Mouse (Mus musculus): ENCODE results near the gene Tshr. TPM values are rescaled to one million over a fixed set of nuclear protein-coding genes. Genes with fewer than 3 reads are reported as not detected.
"Not testable (repeated sequence)": the region's sequence is repeated elsewhere in the genome, so short reads cannot be mapped to it uniquely, and the experiment has no call there.

The Tshr gene
- total RNA-seq, 2 experiments from 2014 or later = 0.96 to 2.2 TPM

GRCm38 (mm10) chr12:91495497-91496225 is 111.3 kb downstream of the Tshr start:
- ATAC-seq (replicated peaks; ENCODE audit: low FRiP score, poor library complexity, severe bottlenecking) = no peak

DNA sequence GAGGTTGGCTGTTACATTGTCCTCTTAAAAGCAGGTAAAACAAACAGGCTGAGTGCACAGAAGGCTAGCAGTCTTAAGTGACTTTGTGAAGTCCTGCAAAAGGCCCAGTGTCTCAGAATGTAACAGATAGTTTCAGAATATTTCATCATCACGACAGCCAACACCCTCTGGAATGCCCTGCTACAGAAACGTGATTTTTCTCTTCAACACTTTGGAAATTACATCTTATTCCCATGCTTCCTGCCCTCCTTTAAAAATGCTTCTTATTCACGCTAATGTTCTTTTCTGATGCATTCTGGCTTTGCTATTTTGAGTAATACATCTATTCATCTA is 111.8 kb downstream of the Tshr start:
- no peak for ATAC-seq (replicated peaks; ENCODE audit: low FRiP score, poor library complexity, severe bottlenecking)

DNA sequence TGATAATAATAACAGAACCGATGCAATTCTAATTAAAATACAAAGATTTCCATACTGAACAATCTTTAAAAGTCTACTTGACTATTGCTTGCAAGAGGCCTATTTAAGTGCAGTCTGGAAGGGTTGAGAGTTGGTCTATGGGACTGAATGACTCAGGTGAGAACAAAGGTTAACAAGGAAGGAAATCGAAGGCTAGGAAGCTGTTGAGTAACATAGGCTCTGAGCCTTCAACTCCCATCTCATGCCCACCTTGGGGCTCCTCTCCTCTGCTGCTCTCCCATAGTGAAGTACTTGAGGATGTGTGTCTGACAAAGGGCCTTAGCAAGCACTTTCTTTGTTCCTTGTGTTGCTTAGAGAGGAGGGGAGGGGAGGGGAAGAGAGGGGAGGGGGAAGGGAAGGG is 116.1 kb downstream of the Tshr start:
- ATAC-seq (replicated peaks; ENCODE audit: low FRiP score, poor library complexity, severe bottlenecking) = no peak

- ATAC-seq (replicated peaks; ENCODE audit: low FRiP score, poor library complexity, severe bottlenecking) = no peak
Observed at GRCm38 (mm10) chr12:91511766-91512165, 127.4 kb downstream of the Tshr start.

DNA sequence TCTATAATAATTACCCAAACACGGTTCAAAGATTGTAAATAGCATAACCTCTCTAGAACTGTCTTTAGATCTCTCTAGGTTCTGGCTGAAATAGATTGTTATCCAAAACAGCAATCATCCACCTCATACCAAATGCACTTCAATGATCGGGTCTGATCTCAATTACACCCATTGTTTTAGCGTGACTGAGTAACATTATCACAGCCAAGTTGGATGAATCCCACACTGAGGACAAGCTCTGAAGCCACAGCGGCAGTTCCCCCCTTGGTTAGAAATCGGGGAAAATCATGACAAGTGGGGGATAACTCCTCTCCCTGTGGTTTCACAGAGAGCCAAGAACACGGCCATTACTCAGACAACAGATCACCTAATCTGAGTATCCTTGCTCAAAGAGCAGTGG is 129.6 kb downstream of the Tshr start:
- no peak for ATAC-seq (replicated peaks; ENCODE audit: low FRiP score, poor library complexity, severe bottlenecking)

DNA sequence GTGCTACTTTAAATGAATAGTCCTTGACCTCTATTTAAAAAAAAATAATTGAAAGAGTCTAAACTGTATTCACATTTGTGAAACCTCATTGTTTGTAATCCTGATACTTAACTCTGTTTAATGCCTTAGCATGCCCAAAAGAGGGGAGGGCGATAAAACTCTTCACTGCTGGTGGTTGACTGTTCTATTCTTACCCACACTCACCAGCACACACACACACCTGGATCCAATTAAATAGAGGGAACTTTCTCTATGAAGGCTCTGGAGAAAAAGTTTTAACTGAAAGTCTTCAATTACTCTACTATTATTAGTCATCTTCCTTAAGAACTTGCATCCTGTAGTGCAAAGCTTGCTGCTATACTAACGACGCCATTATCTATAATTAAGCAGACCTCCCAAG is 133.4 kb downstream of the Tshr start:
- ATAC-seq (replicated peaks; ENCODE audit: low FRiP score, poor library complexity, severe bottlenecking) = no peak

GRCm38 (mm10) chr12:91523626-91524025 is 139.3 kb downstream of the Tshr start:
- no peak for ATAC-seq (replicated peaks; ENCODE audit: low FRiP score, poor library complexity, severe bottlenecking)

GRCm38 (mm10) chr12:91534514-91534913 is 150.2 kb downstream of the Tshr start:
- no peak for ATAC-seq (replicated peaks; ENCODE audit: low FRiP score, poor library complexity, severe bottlenecking)

- ATAC-seq (replicated peaks; ENCODE audit: low FRiP score, poor library complexity, severe bottlenecking) = no peak
Observed at GRCm38 (mm10) chr12:91540202-91540601, 155.8 kb downstream of the Tshr start.

- no peak for ATAC-seq (replicated peaks; ENCODE audit: low FRiP score, poor library complexity, severe bottlenecking)
Observed at GRCm38 (mm10) chr12:91549471-91549870, 165.1 kb downstream of the Tshr start.

GRCm38 (mm10) chr12:91551773-91552526 is 167.6 kb downstream of the Tshr start:
- ATAC-seq (replicated peaks; ENCODE audit: low FRiP score, poor library complexity, severe bottlenecking) = peak; percentile 73

DNA sequence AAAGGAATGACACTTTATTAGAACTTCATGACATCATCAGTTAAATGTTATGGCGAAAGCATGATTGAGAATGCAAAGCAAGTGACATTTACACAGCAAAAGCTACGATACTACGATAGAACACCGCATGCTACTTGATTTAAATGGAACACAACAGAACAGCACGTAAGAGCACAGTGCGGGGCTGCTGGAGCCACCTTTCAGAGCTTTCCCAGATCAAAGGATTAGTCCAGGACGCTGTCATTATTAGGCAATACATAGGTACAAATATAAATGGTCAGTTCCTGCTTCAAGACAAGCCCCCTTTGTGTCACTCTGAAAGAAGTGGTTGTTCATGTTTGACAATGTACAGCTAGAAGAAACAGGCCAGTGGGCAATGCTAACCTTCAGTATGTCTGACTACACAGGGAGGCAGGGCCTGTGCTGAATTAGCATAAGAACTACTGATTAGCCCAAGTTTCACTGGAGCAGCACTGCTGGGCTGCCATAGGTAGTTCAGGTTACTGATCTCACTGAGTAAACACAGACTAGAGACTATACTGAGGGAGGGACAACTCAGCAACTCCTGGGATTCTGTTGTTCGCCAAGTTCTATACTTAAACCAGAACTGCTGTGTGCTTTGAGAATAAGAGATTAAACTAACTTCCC is 173.1 kb downstream of the Tshr start:
- not testable (repeated sequence) for ATAC-seq (replicated peaks; ENCODE audit: low FRiP score, poor library complexity, severe bottlenecking)

- not testable (repeated sequence) for ATAC-seq (replicated peaks; ENCODE audit: low FRiP score, poor library complexity, severe bottlenecking)
Observed at GRCm38 (mm10) chr12:91558152-91558551, 173.8 kb downstream of the Tshr start.

DNA sequence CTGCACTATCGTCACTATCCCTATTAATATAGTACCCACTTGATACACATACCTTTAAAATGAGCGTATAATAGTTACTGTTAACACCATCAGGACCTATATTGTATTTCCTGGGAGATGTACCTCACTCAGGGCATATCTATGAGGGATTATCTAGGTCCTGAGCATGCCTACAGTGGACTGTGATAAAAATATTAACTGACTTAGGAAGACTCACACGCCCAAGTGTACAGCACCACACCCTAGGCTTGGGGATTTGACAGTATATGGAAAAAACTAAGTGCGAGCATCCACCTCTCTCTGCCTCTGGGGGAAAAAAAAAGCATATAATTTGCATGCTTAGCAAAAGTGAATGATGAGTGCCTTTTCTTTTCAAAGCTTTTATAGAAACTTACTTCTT is 182.8 kb downstream of the Tshr start:
- ATAC-seq (replicated peaks; ENCODE audit: low FRiP score, poor library complexity, severe bottlenecking) = 0 out of 2 replicates have a peak, but pooled peaks have one; percentile 49

DNA sequence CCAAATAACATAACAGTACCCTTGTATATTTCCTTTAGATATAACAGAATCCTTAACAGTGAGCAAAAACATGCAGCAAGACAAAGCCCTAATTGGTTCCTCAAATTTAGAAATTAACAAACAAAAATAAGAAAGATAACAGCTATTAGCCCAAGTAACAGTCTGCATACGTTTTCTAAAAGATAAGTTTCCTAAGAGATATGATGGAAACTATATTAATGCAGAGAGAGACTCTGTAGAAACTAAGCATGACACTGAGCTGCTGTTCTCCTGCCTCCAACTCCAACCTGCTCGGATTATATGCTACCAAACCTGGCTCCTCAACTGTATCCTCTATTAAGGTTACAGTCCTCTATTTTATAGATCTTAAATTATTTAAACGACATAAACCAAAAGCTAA is 184.9 kb downstream of the Tshr start:
- ATAC-seq (replicated peaks; ENCODE audit: low FRiP score, poor library complexity, severe bottlenecking) = no peak

DNA sequence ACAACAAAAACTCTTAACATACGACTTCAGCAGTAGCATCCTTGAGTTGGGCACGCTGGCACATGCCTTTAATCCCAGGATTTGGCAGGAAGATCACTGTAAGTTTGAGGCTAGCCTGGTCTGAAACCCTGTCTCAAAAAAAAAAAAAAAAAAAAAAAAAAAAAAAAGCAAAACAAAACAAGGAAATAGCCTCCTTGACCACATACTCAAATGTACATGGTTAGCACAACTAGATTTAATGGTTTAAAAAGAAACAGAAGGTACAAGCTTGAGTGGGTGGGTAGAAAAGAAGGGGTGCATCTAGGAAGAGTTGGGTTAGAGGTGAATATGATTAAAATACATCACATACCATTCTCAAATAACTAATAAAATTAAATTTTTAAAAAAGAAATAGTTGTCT is 187.3 kb downstream of the Tshr start:
- ATAC-seq (replicated peaks; ENCODE audit: low FRiP score, poor library complexity, severe bottlenecking) = no peak

GRCm38 (mm10) chr12:91579665-91580064 is 195.3 kb downstream of the Tshr start:
- ATAC-seq (replicated peaks; ENCODE audit: low FRiP score, poor library complexity, severe bottlenecking) = no peak

DNA sequence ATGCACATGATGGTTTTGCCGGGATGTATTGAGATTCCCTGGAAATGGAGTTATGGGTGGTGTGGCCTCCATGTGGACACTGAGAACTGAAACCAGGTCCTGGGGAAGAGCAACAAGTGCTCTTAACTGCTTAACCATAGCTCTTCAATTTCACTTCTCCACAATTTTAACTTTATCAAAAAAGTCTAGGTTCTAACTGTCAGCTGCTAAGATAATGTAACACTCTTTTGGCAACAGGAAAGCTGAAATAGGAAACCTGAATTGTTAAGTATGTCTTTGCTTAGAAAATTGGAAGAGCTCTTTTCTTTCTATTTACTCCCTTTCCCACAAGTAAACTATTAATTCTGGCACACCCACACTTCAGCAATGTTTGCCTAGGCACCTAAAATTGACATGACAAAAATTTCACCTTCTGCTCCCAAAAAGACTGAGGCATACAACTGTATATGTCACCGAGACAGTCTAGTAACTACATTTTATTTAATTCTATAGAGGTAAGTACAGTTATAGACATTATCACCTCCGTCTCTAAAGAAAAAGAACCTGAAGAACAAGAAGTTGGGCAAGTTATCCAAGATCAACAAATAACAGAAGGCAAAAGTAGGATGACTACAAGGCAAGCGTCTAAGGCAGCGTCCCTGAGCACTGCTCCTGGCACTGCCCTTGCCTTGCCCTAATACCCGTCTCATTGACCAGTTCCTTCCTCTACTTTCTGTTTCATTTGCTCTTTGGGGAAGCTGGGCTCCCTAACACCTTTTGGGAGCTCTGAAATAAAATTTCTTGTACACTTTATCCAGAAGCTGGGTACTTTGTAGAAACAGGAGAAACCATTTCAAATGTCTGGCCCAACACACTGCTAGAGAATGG is 197.1 kb downstream of the Tshr start:
- ATAC-seq (replicated peaks; ENCODE audit: low FRiP score, poor library complexity, severe bottlenecking) = no peak

GRCm38 (mm10) chr12:91582362-91583002 is 198.1 kb downstream of the Tshr start:
- ATAC-seq (replicated peaks; ENCODE audit: low FRiP score, poor library complexity, severe bottlenecking) = peak; percentile 76

DNA sequence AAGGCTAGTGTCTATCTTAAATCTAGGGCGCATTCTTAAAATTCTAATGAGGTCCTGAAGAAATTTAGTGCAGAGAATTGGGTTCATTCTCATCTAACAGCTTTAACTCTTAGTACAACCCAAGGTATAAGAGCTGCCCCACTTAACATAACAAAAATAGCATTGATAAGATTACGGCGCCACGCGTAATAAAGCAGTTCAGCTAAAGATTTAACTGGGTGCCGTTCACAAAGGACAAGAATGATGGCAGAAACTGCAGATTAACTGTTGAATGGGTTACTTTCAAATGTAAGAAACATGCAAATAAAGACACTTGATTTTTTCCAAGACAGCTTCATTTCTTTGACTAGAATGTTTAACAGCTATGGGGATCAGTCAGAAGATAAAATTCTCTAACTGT is 199.0 kb downstream of the Tshr start:
- ATAC-seq (replicated peaks; ENCODE audit: low FRiP score, poor library complexity, severe bottlenecking) = no peak
